Mouse (Mus musculus) MEL (cell line): Measurements from ENCODE around the gene Tesc. TPM values are rescaled to one million over a fixed set of nuclear protein-coding genes. Genes with fewer than 3 reads are reported as not detected.

ENCODE experiments used
- DNase-seq: peaks from one replicate; pipeline ENCODE4 v3.0.0; 2011; ENCODE audit warnings: low read depth, low spot score
- H3K27ac ChIP-seq: 2 replicates; pipeline ENCODE4 v1.5.1; 2012; ENCODE audit warnings: low read depth, mild to moderate bottlenecking, control low read depth, low read length, moderate library complexity; ENCODE audit not compliant: control insufficient read depth
- H3K27me3 ChIP-seq, 2 experiments: fragments of 150-350 bp in 1 of 2; sonication (generic) in 1 of 2; 2 replicates each; pipeline ENCODE4 v1.6.1; 2012; ENCODE audit warnings: low read length in 2 of 2, mild to moderate bottlenecking in 2 of 2, improper control_type of control experiment in 1 of 2, moderate library complexity in 1 of 2; ENCODE audit not compliant: insufficient read depth in 2 of 2, control insufficient read depth in 1 of 2
- H3K36me3 ChIP-seq, 2 experiments: 2 replicates each; pipeline ENCODE4 v1.6.1; 2012 to 2014; ENCODE audit warnings: low read length in 2 of 2, improper control_type of control experiment in 1 of 2, inconsistent platforms in 1 of 2, mild to moderate bottlenecking in 1 of 2; ENCODE audit not compliant: insufficient read depth in 2 of 2, control insufficient read depth in 1 of 2
- H3K4me1 ChIP-seq, 2 experiments: fragments of 150-350 bp in 1 of 2; sonication (generic) in 1 of 2; 2 replicates each; pipeline ENCODE4 v1.6.1; 2012; ENCODE audit warnings: low read length in 2 of 2, improper control_type of control experiment in 1 of 2, mild to moderate bottlenecking in 1 of 2; ENCODE audit not compliant: insufficient read depth in 2 of 2, control insufficient read depth in 1 of 2
- H3K4me3 ChIP-seq, 2 experiments: fragments of 150-350 bp in 1 of 2; sonication (generic) in 1 of 2; 2 replicates each; pipeline ENCODE4 v1.5.1; 2012; ENCODE audit warnings: low read depth in 2 of 2, low read length in 2 of 2, mild to moderate bottlenecking in 2 of 2, moderate library complexity in 2 of 2, control low read depth in 1 of 2, improper control_type of control experiment in 1 of 2; ENCODE audit not compliant: control insufficient read depth in 1 of 2, insufficient read depth in 1 of 2
- H3K79me2 ChIP-seq: 2 replicates; pipeline ENCODE4 v1.6.1; 2012; ENCODE audit warnings: mild to moderate bottlenecking, low read length, moderate library complexity; ENCODE audit not compliant: control insufficient read depth, poor library complexity, insufficient read depth
- H3K9ac ChIP-seq: 2 replicates; pipeline ENCODE4 v1.6.1; 2012; ENCODE audit warnings: low read depth, mild to moderate bottlenecking, control low read depth, low read length, moderate library complexity; ENCODE audit not compliant: control insufficient read depth, poor library complexity, severe bottlenecking
- H3K9me3 ChIP-seq: fragments of 150-350 bp; sonication (generic); replicated peaks from 2 replicates; pipeline ENCODE4 v1.6.1; 2012; ENCODE audit warnings: mild to moderate bottlenecking, low read length, improper control_type of control experiment, moderate library complexity; ENCODE audit not compliant: insufficient read depth
- CHD1 ChIP-seq: IDR thresholded peaks from 2 replicates; pipeline ENCODE4 v1.6.1; 2012; ENCODE audit warnings: low read depth, mild to moderate bottlenecking, inconsistent platforms, low read length, improper control_type of control experiment
- CHD2 ChIP-seq: IDR thresholded peaks from 2 replicates; pipeline ENCODE4 v1.6.1; 2011; ENCODE audit warnings: low read length, improper control_type of control experiment
- CTCF ChIP-seq, 3 experiments: IDR thresholded peaks in 2 of 3; conservative IDR thresholded peaks in 1 of 3; 2 replicates each; pipeline ENCODE4 v1.5.1; 2011 to 2012; ENCODE audit warnings: low read length in 3 of 3, low read depth in 2 of 3, mild to moderate bottlenecking in 2 of 3, improper control_type of control experiment in 1 of 3, inconsistent platforms in 1 of 3, mixed read lengths in 1 of 3, moderate library complexity in 1 of 3; ENCODE audit not compliant: control insufficient read depth in 1 of 3, insufficient read depth in 1 of 3, poor library complexity in 1 of 3, severe bottlenecking in 1 of 3
- ELF1 ChIP-seq: IDR thresholded peaks from 2 replicates; pipeline ENCODE4 v1.6.1; 2014; ENCODE audit warnings: low read depth, mild to moderate bottlenecking, inconsistent platforms, low read length, improper control_type of control experiment, moderate library complexity
- ETS1 ChIP-seq: IDR thresholded peaks from 2 replicates; pipeline ENCODE4 v1.6.1; 2012; ENCODE audit warnings: low read depth, mild to moderate bottlenecking, inconsistent platforms, low read length, improper control_type of control experiment, moderate library complexity
- GATA1 ChIP-seq: IDR thresholded peaks from 2 replicates; pipeline ENCODE4 v1.6.1; 2011; ENCODE audit warnings: low read depth, low read length, improper control_type of control experiment
- MAZ ChIP-seq: IDR thresholded peaks from 2 replicates; pipeline ENCODE4 v1.6.1; 2012; ENCODE audit warnings: low read depth, mild to moderate bottlenecking, inconsistent platforms, low read length, improper control_type of control experiment
- MEF2A ChIP-seq: IDR thresholded peaks from 2 replicates; pipeline ENCODE4 v1.6.1; 2014; ENCODE audit warnings: low read depth, mild to moderate bottlenecking, inconsistent platforms, low read length, improper control_type of control experiment; ENCODE audit not compliant: poor library complexity, insufficient replicate concordance, severe bottlenecking; ENCODE audit errors: extremely low read depth
- MXI1 ChIP-seq: IDR thresholded peaks from 2 replicates; pipeline ENCODE4 v1.6.1; 2011; ENCODE audit warnings: mild to moderate bottlenecking, low read depth, low read length, improper control_type of control experiment
- MYB ChIP-seq: IDR thresholded peaks from 2 replicates; pipeline ENCODE4 v1.6.1; 2011; ENCODE audit warnings: mild to moderate bottlenecking, low read depth, low read length, improper control_type of control experiment
- POLR2A ChIP-seq, 2 experiments: IDR thresholded peaks; 2 replicates each; pipeline ENCODE4 v1.6.1; 2011 to 2012; ENCODE audit warnings: low read length in 2 of 2, mild to moderate bottlenecking in 2 of 2, control low read depth in 1 of 2, improper control_type of control experiment in 1 of 2, low read depth in 1 of 2, moderate library complexity in 1 of 2; ENCODE audit not compliant: control insufficient read depth in 1 of 2, insufficient read depth in 1 of 2, poor library complexity in 1 of 2
- POLR2AphosphoS2 ChIP-seq: IDR thresholded peaks from 2 replicates; pipeline ENCODE4 v1.6.1; 2011; ENCODE audit warnings: low read length, improper control_type of control experiment
- RAD21 ChIP-seq: IDR thresholded peaks from 2 replicates; pipeline ENCODE4 v1.6.1; 2011; ENCODE audit warnings: mild to moderate bottlenecking, low read depth, low read length, improper control_type of control experiment
- SIN3A ChIP-seq: IDR thresholded peaks from 2 replicates; pipeline ENCODE4 v1.6.1; 2012; ENCODE audit warnings: low read length, improper control_type of control experiment, inconsistent platforms
- TBP ChIP-seq: IDR thresholded peaks from 2 replicates; pipeline ENCODE4 v1.8.0; 2011; ENCODE audit warnings: low read depth, low read length, improper control_type of control experiment
- TCF12 ChIP-seq: IDR thresholded peaks from 2 replicates; pipeline ENCODE4 v1.6.1; 2014; ENCODE audit warnings: low read depth, mild to moderate bottlenecking, inconsistent platforms, low read length, improper control_type of control experiment, moderate library complexity
- ZKSCAN1 ChIP-seq: IDR thresholded peaks from 2 replicates; pipeline ENCODE4 v1.6.1; 2012; ENCODE audit warnings: low read depth, mild to moderate bottlenecking, inconsistent platforms, low read length, improper control_type of control experiment, moderate library complexity
- ZMIZ1 ChIP-seq: IDR thresholded peaks from 2 replicates; pipeline ENCODE4 v1.6.1; 2012; ENCODE audit warnings: low read depth, mild to moderate bottlenecking, inconsistent platforms, low read length, improper control_type of control experiment, moderate library complexity
- ZNF384 ChIP-seq: IDR thresholded peaks from 2 replicates; pipeline ENCODE4 v1.6.1; 2012; ENCODE audit warnings: low read depth, mild to moderate bottlenecking, inconsistent platforms, low read length, improper control_type of control experiment
- polyA plus RNA-seq, 2 experiments: library from polyadenylated mRNA; stranded (reverse) in 1 of 2; unstranded in 1 of 2; fragments of >175 nt in 1 of 2; fragments of >200 nt in 1 of 2; gene quantifications; 2 replicates each; pipeline versions ENCODE4 v1.2.1 to v1.2.4; 2012; ENCODE audit warnings: low replicate concordance in 2 of 2, low read depth in 1 of 2; ENCODE audit not compliant: insufficient read length in 2 of 2, insufficient read depth in 1 of 2, missing spikeins in 1 of 2
- total RNA-seq: library from RNA; depleted of rRNA; stranded (reverse); fragments of 300-350 nt; gene quantifications from 2 replicates; pipeline ENCODE4 v1.2.3, GENCODE M21; 2012

The Tesc gene
- total and polyA plus RNA-seq, 3 experiments = 0.07 TPM; not detected in 2

DNA sequence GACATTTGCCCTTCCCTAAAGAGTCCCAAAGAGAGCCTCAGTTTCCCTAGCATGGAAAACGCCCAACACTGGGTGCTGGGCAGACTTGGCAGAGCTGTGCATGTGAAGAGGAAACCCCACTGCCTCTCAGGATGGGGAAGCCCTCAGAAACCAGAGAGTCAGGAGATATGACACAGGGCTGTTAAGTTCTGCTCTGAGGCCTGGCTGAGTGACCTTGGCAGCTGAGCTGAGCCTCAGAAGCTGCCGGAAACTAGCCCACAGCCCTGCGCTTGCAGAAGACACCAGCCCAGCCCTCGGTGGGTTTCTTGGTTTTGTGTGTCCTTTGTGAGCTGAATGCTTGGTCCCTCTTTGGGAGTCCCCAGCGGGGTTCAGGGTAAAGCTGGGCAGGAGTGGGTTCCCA, 21.4 kb downstream of the Tesc start:
- Histone ChIP-seq H3K4me1 (peaks cover 0 to 6% of the 10 kb centered on the region in 2 experiments; a peak in 1 of 4 replicates), H3K79me2 (no peaks in the 10 kb centered on the region), H3K9ac (no peak overlapping the region), H3K4me3 (no peak overlapping the region), H3K36me3 (no peaks in the 10 kb centered on the region), H3K9me3 (no peaks in the 10 kb centered on the region), H3K27me3 (no peaks in the 10 kb centered on the region), H3K27ac (no peak overlapping the region)
- TF ChIP-seq CHD1 = no peak
- no peak for TF ChIP-seq TCF12
- no peak for TF ChIP-seq POLR2A (IDR thresholded peaks at IDR 0.05; ENCODE audit: control insufficient read depth in 1 of 2, insufficient read depth in 1 of 2, low read depth in 1 of 2, low read length in 2 of 2, poor library complexity in 1 of 2)
- no peak for TF ChIP-seq CHD2
- no peak for TF ChIP-seq ETS1
- no peak for TF ChIP-seq MEF2A
- no peak for TF ChIP-seq ZNF384
- no peak for TF ChIP-seq MAZ
- TF ChIP-seq POLR2AphosphoS2 = no peak
- TF ChIP-seq SIN3A = no peak
- TF ChIP-seq ELF1 = no peak
- TF ChIP-seq TBP = no peak
- TF ChIP-seq MYB = no peak
- no peak for TF ChIP-seq ZMIZ1
- no peak for TF ChIP-seq ZKSCAN1
- no peak for TF ChIP-seq RAD21
- TF ChIP-seq MXI1 = no peak
- TF ChIP-seq CTCF (IDR thresholded peaks at IDR 0.05 in 2 of 3, conservative IDR thresholded peaks at IDR 0.05 in 1 of 3; ENCODE audit: control insufficient read depth in 1 of 3, insufficient read depth in 1 of 3, low read depth in 2 of 3, low read length in 3 of 3, poor library complexity in 1 of 3, severe bottlenecking in 1 of 3) = no peak
- DNase-seq = no peak

DNA sequence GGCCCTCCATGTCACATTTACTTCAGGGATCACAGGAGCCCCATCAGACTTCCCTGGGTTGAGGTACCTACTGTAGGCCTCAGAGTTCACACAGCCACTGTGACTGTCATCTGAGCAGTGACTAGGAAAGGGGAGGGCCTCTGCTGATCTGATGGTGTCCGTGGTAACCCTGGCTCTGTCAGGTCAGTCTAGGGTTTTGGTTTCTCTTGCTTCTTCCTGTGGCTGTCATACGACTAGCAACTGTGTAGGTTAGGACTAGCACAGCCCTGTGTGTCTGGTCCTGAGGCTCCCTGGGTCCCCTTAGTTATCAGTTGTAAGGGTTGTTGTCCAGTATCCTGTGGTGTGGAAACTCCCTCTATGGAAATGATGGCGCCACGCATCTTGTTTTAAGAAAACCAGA, 23.2 kb downstream of the Tesc start:
- DNase-seq = peak; percentile 19
- H3K36me3 ChIP-seq = no peaks in the 10 kb centered on the region
- H3K9me3 ChIP-seq = no peaks in the 10 kb centered on the region
- H3K4me1 ChIP-seq = peaks cover 0 to 6% of the 10 kb centered on the region in 2 experiments; a peak in 1 of 4 replicates
- no peak overlapping the region for H3K27ac ChIP-seq
- TF ChIP-seq GATA1 (peak; percentile 11; the same call in 1 of the 2 replicates), TCF12 (no peak)
- H3K4me3 ChIP-seq = no peak overlapping the region
- H3K27me3 ChIP-seq = no peaks in the 10 kb centered on the region
- no peak overlapping the region for H3K9ac ChIP-seq
- no peaks in the 10 kb centered on the region for H3K79me2 ChIP-seq
